Mouse (Mus musculus) myocyte (in vitro differentiated cells): ENCODE measurements around the gene Fsd1l. TPM values are rescaled to one million over a fixed set of nuclear protein-coding genes. Genes with fewer than 3 reads are reported as not detected.

ENCODE experiments used
- H3K27me3 ChIP-seq: one replicate; pipeline ENCODE4 v1.6.1; 2011; ENCODE audit not compliant: control insufficient read depth, insufficient read depth, insufficient read length
- H3K36me3 ChIP-seq: one replicate; pipeline ENCODE4 v1.6.1; 2011; ENCODE audit not compliant: control insufficient read depth, insufficient read depth
- H3K4me2 ChIP-seq: one replicate; pipeline ENCODE4 v1.6.1; 2011; ENCODE audit warnings: low read depth, control low read depth
- H3K4me3 ChIP-seq: one replicate; pipeline ENCODE4 v1.5.1; 2011; ENCODE audit warnings: mild to moderate bottlenecking, control low read depth, moderate library complexity
- H3K79me2 ChIP-seq: one replicate; pipeline ENCODE4 v1.6.1; 2011; ENCODE audit not compliant: control insufficient read depth, insufficient read depth
- H3ac ChIP-seq: one replicate; pipeline ENCODE4 v1.6.1; 2011; ENCODE audit not compliant: control insufficient read depth, insufficient read length
- CEBPB ChIP-seq: IDR thresholded peaks from 2 replicates; pipeline ENCODE4 v1.6.1; 2011; ENCODE audit warnings: mild to moderate bottlenecking, moderate library complexity; ENCODE audit not compliant: poor library complexity, insufficient read depth, severe bottlenecking
- E2F4 ChIP-seq: IDR thresholded peaks from one replicate; pipeline ENCODE4 v1.6.1; 2011; ENCODE audit warnings: mild to moderate bottlenecking, control low read depth, moderate library complexity; ENCODE audit not compliant: insufficient read depth
- MAX ChIP-seq: IDR thresholded peaks from one replicate; pipeline ENCODE4 v1.6.1; 2011; ENCODE audit warnings: low read depth, mild to moderate bottlenecking, control low read depth
- MYOD1 ChIP-seq, 3 experiments: IDR thresholded peaks; one replicate each; pipeline ENCODE4 v1.6.1; 2011; ENCODE audit warnings: control low read depth in 2 of 3, low read depth in 2 of 3, mild to moderate bottlenecking in 2 of 3, moderate library complexity in 1 of 3; ENCODE audit not compliant: insufficient read length in 2 of 3, control insufficient read depth in 1 of 3
- MYOG ChIP-seq, 3 experiments: IDR thresholded peaks; one replicate each; pipeline ENCODE4 v1.6.1; 2011; ENCODE audit warnings: control low read depth in 2 of 3, low read depth in 2 of 3, mild to moderate bottlenecking in 2 of 3; ENCODE audit not compliant: insufficient read length in 2 of 3, control insufficient read depth in 1 of 3, insufficient read depth in 1 of 3
- POLR2A ChIP-seq: IDR thresholded peaks from one replicate; pipeline ENCODE4 v1.6.1; 2011; ENCODE audit warnings: low read depth, mild to moderate bottlenecking, control low read depth, moderate library complexity; ENCODE audit not compliant: insufficient read length
- SRF ChIP-seq: IDR thresholded peaks from one replicate; pipeline ENCODE4 v1.6.1; 2011; ENCODE audit warnings: low read depth; ENCODE audit not compliant: control insufficient read depth, insufficient read length
- TCF12 ChIP-seq: IDR thresholded peaks from one replicate; pipeline ENCODE4 v1.6.1; 2011; ENCODE audit warnings: mild to moderate bottlenecking, control low read depth; ENCODE audit not compliant: poor library complexity, insufficient read depth, severe bottlenecking
- TCF3 ChIP-seq: IDR thresholded peaks from one replicate; pipeline ENCODE4 v1.6.1; 2011; ENCODE audit warnings: low read depth, control low read depth; ENCODE audit not compliant: insufficient read length
- polyA plus RNA-seq: library from polyadenylated mRNA; unstranded; fragments of >200 nt; fragmentation: generic; extraction: Trizol; gene quantifications from one replicate; pipeline ENCODE4 v1.2.1, GENCODE M21; 2012; ENCODE audit warnings: missing spikeins

The Fsd1l gene
- polyA plus RNA-seq, 1 experiment, result 1.2 TPM

- no peak overlapping the region for H3K4me2 ChIP-seq
- no peak overlapping the region for H3ac ChIP-seq
- peaks cover 11% of the 10 kb centered on the region for H3K36me3 ChIP-seq
- H3K4me3 ChIP-seq, result no peak overlapping the region
- TF ChIP-seq MYOG (IDR thresholded peaks at IDR 0.05; ENCODE audit: control insufficient read depth in 1 of 3, insufficient read depth in 1 of 3, insufficient read length in 2 of 3, low read depth in 2 of 3) (no peak), POLR2A (no peak), TCF12 (no peak), MYOD1 (IDR thresholded peaks at IDR 0.05; ENCODE audit: control insufficient read depth in 1 of 3, insufficient read length in 2 of 3, low read depth in 2 of 3) (no peak), E2F4 (no peak), TCF3 (no peak), CEBPB (no peak), SRF (no peak)
- H3K27me3 ChIP-seq, result no peaks in the 10 kb centered on the region
- H3K79me2 ChIP-seq, result no peaks in the 10 kb centered on the region
Measured at GRCm38 (mm10) chr4:53749831-53750230, 118.6 kb downstream of the Fsd1l start.

GRCm38 (mm10) chr4:53750391-53751120, 119.3 kb downstream of the Fsd1l start:
- Histone ChIP-seq H3K79me2 (no peaks in the 10 kb centered on the region), H3K4me2 (no peak overlapping the region), H3ac (no peak overlapping the region), H3K27me3 (no peaks in the 10 kb centered on the region), H3K36me3 (peaks cover 11% of the 10 kb centered on the region), H3K4me3 (no peak overlapping the region)
- TF ChIP-seq MAX, result no peak
- no peak for TF ChIP-seq MYOG (IDR thresholded peaks at IDR 0.05; ENCODE audit: control insufficient read depth in 1 of 3, insufficient read depth in 1 of 3, insufficient read length in 2 of 3, low read depth in 2 of 3)
- TF ChIP-seq TCF3, result no peak
- TF ChIP-seq MYOD1 (IDR thresholded peaks at IDR 0.05; ENCODE audit: control insufficient read depth in 1 of 3, insufficient read length in 2 of 3, low read depth in 2 of 3), result no peak
- TF ChIP-seq TCF12, result no peak
- no peak for TF ChIP-seq CEBPB
- no peak for TF ChIP-seq E2F4
- no peak for TF ChIP-seq SRF

Other genes with a start within 250 kb of the Fsd1l start
- 43.7 TPM for gene Slc44a1, start 191.1 kb upstream of the Fsd1l start, polyA plus RNA-seq
- gene Fktn, start 82.5 kb downstream of the Fsd1l start, polyA plus RNA-seq, result 2.9 TPM
- gene Tal2, start 148.2 kb downstream of the Fsd1l start, polyA plus RNA-seq, result 0.17 TPM
- 39.7 TPM for gene Tmem38b, start 194.6 kb downstream of the Fsd1l start, polyA plus RNA-seq